Mouse (Mus musculus) cerebellum, postnatal 36 days (tissue): Measurements from ENCODE around the gene 4930469K13Rik.
A peak's percentile ranks its signal among the peaks of the same experiment; 100 is the strongest.
"Not testable (repeated sequence)": the region's sequence is repeated elsewhere in the genome, so short reads cannot be mapped to it uniquely, and the experiment has no call there.

Experiments used
- DNase-seq, 2 experiments: peaks; one replicate each; pipeline ENCODE4 v3.0.0; 2021 to 2022; ENCODE audit warnings: mixed read lengths in 2 of 2

The 4930469K13Rik gene

GRCm38 (mm10) chr11:34098422-34098821, at the start of gene 4930469K13Rik:
Gene 4930469K13Rik, minus strand, starts transcription at chr11:34098554.
- DNase-seq, result no peak

GRCm38 (mm10) chr11:34146934-34147333, 48.6 kb upstream of the 4930469K13Rik start:
- no peak for DNase-seq

GRCm38 (mm10) chr11:34144421-34144820, 46.1 kb upstream of the 4930469K13Rik start:
- DNase-seq, result peak; percentile 48 to 55

GRCm38 (mm10) chr11:34143984-34144383, 45.6 kb upstream of the 4930469K13Rik start:
- DNase-seq, result no peak

GRCm38 (mm10) chr11:34139296-34139695, 40.9 kb upstream of the 4930469K13Rik start:
- DNase-seq, result no peak

GRCm38 (mm10) chr11:34128412-34128811, 30.1 kb upstream of the 4930469K13Rik start:
- DNase-seq, result no peak

- DNase-seq, result not testable (repeated sequence)
Measured at GRCm38 (mm10) chr11:34125727-34126126, 27.4 kb upstream of the 4930469K13Rik start.

GRCm38 (mm10) chr11:34124852-34125251, 26.5 kb upstream of the 4930469K13Rik start:
- no peak for DNase-seq

GRCm38 (mm10) chr11:34123147-34123546, 24.8 kb upstream of the 4930469K13Rik start:
- peak; percentile 13 to 39 for DNase-seq

GRCm38 (mm10) chr11:34118319-34118718, 20.0 kb upstream of the 4930469K13Rik start:
- no peak for DNase-seq

GRCm38 (mm10) chr11:34117581-34117980, 19.2 kb upstream of the 4930469K13Rik start:
- DNase-seq, result no peak

- no peak for DNase-seq
Measured at GRCm38 (mm10) chr11:34116572-34117135, 18.3 kb upstream of the 4930469K13Rik start.

- no peak for DNase-seq
Measured at GRCm38 (mm10) chr11:34113760-34114159, 15.4 kb upstream of the 4930469K13Rik start.

- DNase-seq, result no peak
Measured at GRCm38 (mm10) chr11:34112781-34113380, 14.5 kb upstream of the 4930469K13Rik start.

GRCm38 (mm10) chr11:34111940-34112339, 13.6 kb upstream of the 4930469K13Rik start:
- DNase-seq, result no peak

- no peak for DNase-seq
Measured at GRCm38 (mm10) chr11:34109260-34109659, 10.9 kb upstream of the 4930469K13Rik start.

GRCm38 (mm10) chr11:34104919-34105318, 6.6 kb upstream of the 4930469K13Rik start:
- DNase-seq, result no peak

- no peak for DNase-seq
Measured at GRCm38 (mm10) chr11:34101827-34102226, 3.5 kb upstream of the 4930469K13Rik start.

GRCm38 (mm10) chr11:34087064-34087463, 11.3 kb downstream of the 4930469K13Rik start:
- no peak for DNase-seq

GRCm38 (mm10) chr11:34086164-34086751, 12.1 kb downstream of the 4930469K13Rik start:
- no peak for DNase-seq

- no peak for DNase-seq
Measured at GRCm38 (mm10) chr11:34084639-34085038, 13.7 kb downstream of the 4930469K13Rik start.

GRCm38 (mm10) chr11:34083795-34084194, 14.6 kb downstream of the 4930469K13Rik start:
- no peak for DNase-seq

- DNase-seq, result no peak
Measured at GRCm38 (mm10) chr11:34079542-34080464, 18.6 kb downstream of the 4930469K13Rik start.
